Mouse (Mus musculus) myocyte (in vitro differentiated cells): ENCODE measurements around the gene Sowaha. TPM values are rescaled to one million over a fixed set of nuclear protein-coding genes. Genes with fewer than 3 reads are reported as not detected.
A peak's percentile ranks its signal among the peaks of the same experiment; 100 is the strongest.

ENCODE experiments used
- H3K27me3 ChIP-seq: one replicate; pipeline ENCODE4 v1.6.1; 2011; ENCODE audit not compliant: control insufficient read depth, insufficient read depth, insufficient read length
- H3K36me3 ChIP-seq: one replicate; pipeline ENCODE4 v1.6.1; 2011; ENCODE audit not compliant: control insufficient read depth, insufficient read depth
- H3K4me2 ChIP-seq: one replicate; pipeline ENCODE4 v1.6.1; 2011; ENCODE audit warnings: low read depth, control low read depth
- H3K4me3 ChIP-seq: one replicate; pipeline ENCODE4 v1.5.1; 2011; ENCODE audit warnings: mild to moderate bottlenecking, control low read depth, moderate library complexity
- H3K79me2 ChIP-seq: one replicate; pipeline ENCODE4 v1.6.1; 2011; ENCODE audit not compliant: control insufficient read depth, insufficient read depth
- H3ac ChIP-seq: one replicate; pipeline ENCODE4 v1.6.1; 2011; ENCODE audit not compliant: control insufficient read depth, insufficient read length
- CEBPB ChIP-seq: IDR thresholded peaks from 2 replicates; pipeline ENCODE4 v1.6.1; 2011; ENCODE audit warnings: mild to moderate bottlenecking, moderate library complexity; ENCODE audit not compliant: poor library complexity, insufficient read depth, severe bottlenecking
- E2F4 ChIP-seq: IDR thresholded peaks from one replicate; pipeline ENCODE4 v1.6.1; 2011; ENCODE audit warnings: mild to moderate bottlenecking, control low read depth, moderate library complexity; ENCODE audit not compliant: insufficient read depth
- MAX ChIP-seq: IDR thresholded peaks from one replicate; pipeline ENCODE4 v1.6.1; 2011; ENCODE audit warnings: low read depth, mild to moderate bottlenecking, control low read depth
- MYOD1 ChIP-seq, 3 experiments: IDR thresholded peaks; one replicate each; pipeline ENCODE4 v1.6.1; 2011; ENCODE audit warnings: control low read depth in 2 of 3, low read depth in 2 of 3, mild to moderate bottlenecking in 2 of 3, moderate library complexity in 1 of 3; ENCODE audit not compliant: insufficient read length in 2 of 3, control insufficient read depth in 1 of 3
- MYOG ChIP-seq, 3 experiments: IDR thresholded peaks; one replicate each; pipeline ENCODE4 v1.6.1; 2011; ENCODE audit warnings: control low read depth in 2 of 3, low read depth in 2 of 3, mild to moderate bottlenecking in 2 of 3; ENCODE audit not compliant: insufficient read length in 2 of 3, control insufficient read depth in 1 of 3, insufficient read depth in 1 of 3
- POLR2A ChIP-seq: IDR thresholded peaks from one replicate; pipeline ENCODE4 v1.6.1; 2011; ENCODE audit warnings: low read depth, mild to moderate bottlenecking, control low read depth, moderate library complexity; ENCODE audit not compliant: insufficient read length
- POLR2AphosphoS2 ChIP-seq: IDR thresholded peaks from one replicate; pipeline ENCODE4 v1.6.1; 2011; ENCODE audit warnings: low read depth, control low read depth; ENCODE audit not compliant: insufficient read length
- REST ChIP-seq: IDR thresholded peaks from one replicate; pipeline ENCODE4 v1.6.1; 2011; ENCODE audit warnings: mild to moderate bottlenecking, control low read depth, moderate library complexity; ENCODE audit not compliant: insufficient read depth, insufficient read length
- SRF ChIP-seq: IDR thresholded peaks from one replicate; pipeline ENCODE4 v1.6.1; 2011; ENCODE audit warnings: low read depth; ENCODE audit not compliant: control insufficient read depth, insufficient read length
- TCF12 ChIP-seq: IDR thresholded peaks from one replicate; pipeline ENCODE4 v1.6.1; 2011; ENCODE audit warnings: mild to moderate bottlenecking, control low read depth; ENCODE audit not compliant: poor library complexity, insufficient read depth, severe bottlenecking
- TCF3 ChIP-seq: IDR thresholded peaks from one replicate; pipeline ENCODE4 v1.6.1; 2011; ENCODE audit warnings: low read depth, control low read depth; ENCODE audit not compliant: insufficient read length
- USF1 ChIP-seq: IDR thresholded peaks from one replicate; pipeline ENCODE4 v1.6.1; 2011; ENCODE audit warnings: low read depth, mild to moderate bottlenecking, control low read depth, moderate library complexity
- polyA plus RNA-seq: library from polyadenylated mRNA; unstranded; fragments of >200 nt; fragmentation: generic; extraction: Trizol; gene quantifications from one replicate; pipeline ENCODE4 v1.2.1, GENCODE M21; 2012; ENCODE audit warnings: missing spikeins

The Sowaha gene
- polyA plus RNA-seq, 1 experiment = not detected

GRCm38 (mm10) chr11:53463551-53464424 is 16.3 kb downstream of the Sowaha start:
- Histone ChIP-seq H3K79me2 (no peaks in the 10 kb centered on the region), H3ac (no peak overlapping the region), H3K4me3 (no peak overlapping the region), H3K4me2 (no peak overlapping the region), H3K36me3 (no peaks in the 10 kb centered on the region), H3K27me3 (no peaks in the 10 kb centered on the region)
- TF ChIP-seq USF1 (no peak), CEBPB (no peak), TCF12 (no peak), MYOD1 (IDR thresholded peaks at IDR 0.05; ENCODE audit: control insufficient read depth in 1 of 3, insufficient read length in 2 of 3, low read depth in 2 of 3) (no peak), MAX (no peak), MYOG (IDR thresholded peaks at IDR 0.05; ENCODE audit: control insufficient read depth in 1 of 3, insufficient read depth in 1 of 3, insufficient read length in 2 of 3, low read depth in 2 of 3) (no peak), POLR2AphosphoS2 (no peak), REST (no peak), E2F4 (no peak), SRF (no peak), POLR2A (no peak), TCF3 (no peak)

- TF ChIP-seq E2F4 (no peak), TCF12 (no peak), MYOG (IDR thresholded peaks at IDR 0.05; ENCODE audit: control insufficient read depth in 1 of 3, insufficient read depth in 1 of 3, insufficient read length in 2 of 3, low read depth in 2 of 3) (no peak), CEBPB (no peak), TCF3 (no peak), POLR2AphosphoS2 (no peak), SRF (no peak), REST (no peak)
- Histone ChIP-seq H3K36me3 (no peaks in the 10 kb centered on the region), H3K27me3 (no peaks in the 10 kb centered on the region)
Observed at GRCm38 (mm10) chr11:53461727-53462126, 18.3 kb downstream of the Sowaha start.

GRCm38 (mm10) chr11:53460192-53460591 is 19.9 kb downstream of the Sowaha start:
- Histone ChIP-seq H3K36me3 (no peaks in the 10 kb centered on the region), H3K4me3 (no peak overlapping the region), H3ac (no peak overlapping the region), H3K4me2 (no peak overlapping the region), H3K27me3 (no peaks in the 10 kb centered on the region), H3K79me2 (no peaks in the 10 kb centered on the region)
- no peak for TF ChIP-seq TCF3
- no peak for TF ChIP-seq CEBPB
- no peak for TF ChIP-seq MYOG (IDR thresholded peaks at IDR 0.05; ENCODE audit: control insufficient read depth in 1 of 3, insufficient read depth in 1 of 3, insufficient read length in 2 of 3, low read depth in 2 of 3)

More at GRCm38 (mm10) chr11:53461727-53462126, 18.3 kb downstream of the Sowaha start:
- Histone ChIP-seq H3K4me2 (no peak overlapping the region), H3K4me3 (no peak overlapping the region), H3ac (no peak overlapping the region), H3K79me2 (no peaks in the 10 kb centered on the region)

GRCm38 (mm10) chr11:53458996-53459395 is 21.1 kb downstream of the Sowaha start:
- no peaks in the 10 kb centered on the region for H3K36me3 ChIP-seq
- no peak overlapping the region for H3K4me2 ChIP-seq
- no peak overlapping the region for H3K4me3 ChIP-seq
- H3ac ChIP-seq = no peak overlapping the region
- H3K79me2 ChIP-seq = no peaks in the 10 kb centered on the region
- TF ChIP-seq TCF12 (no peak), E2F4 (no peak), TCF3 (no peak), MAX (no peak), MYOG (IDR thresholded peaks at IDR 0.05; ENCODE audit: control insufficient read depth in 1 of 3, insufficient read depth in 1 of 3, insufficient read length in 2 of 3, low read depth in 2 of 3) (no peak), CEBPB (no peak), MYOD1 (IDR thresholded peaks at IDR 0.05; ENCODE audit: control insufficient read depth in 1 of 3, insufficient read length in 2 of 3, low read depth in 2 of 3) (no peak), SRF (no peak), POLR2A (no peak), POLR2AphosphoS2 (no peak)
- no peaks in the 10 kb centered on the region for H3K27me3 ChIP-seq

GRCm38 (mm10) chr11:53457372-53457954 is 22.6 kb downstream of the Sowaha start:
- no peaks in the 10 kb centered on the region for H3K79me2 ChIP-seq
- TF ChIP-seq MYOD1 (IDR thresholded peaks at IDR 0.05; ENCODE audit: control insufficient read depth in 1 of 3, insufficient read length in 2 of 3, low read depth in 2 of 3) (peak in 1 of 3 experiments; percentile 1), POLR2AphosphoS2 (no peak)
- H3K36me3 ChIP-seq = no peaks in the 10 kb centered on the region
- no peak overlapping the region for H3ac ChIP-seq
- H3K4me3 ChIP-seq = peak overlapping the region; percentile 25
- H3K27me3 ChIP-seq = no peaks in the 10 kb centered on the region
- peak overlapping the region; percentile 71 for H3K4me2 ChIP-seq
